Mouse (Mus musculus): Measurements from ENCODE around the gene Ptgs2. TPM values are rescaled to one million over a fixed set of nuclear protein-coding genes. Genes with fewer than 3 reads are reported as not detected.

Ptgs2 gene
- polyA plus RNA-seq, 1 experiment from 2014 or later = not detected

DNA sequence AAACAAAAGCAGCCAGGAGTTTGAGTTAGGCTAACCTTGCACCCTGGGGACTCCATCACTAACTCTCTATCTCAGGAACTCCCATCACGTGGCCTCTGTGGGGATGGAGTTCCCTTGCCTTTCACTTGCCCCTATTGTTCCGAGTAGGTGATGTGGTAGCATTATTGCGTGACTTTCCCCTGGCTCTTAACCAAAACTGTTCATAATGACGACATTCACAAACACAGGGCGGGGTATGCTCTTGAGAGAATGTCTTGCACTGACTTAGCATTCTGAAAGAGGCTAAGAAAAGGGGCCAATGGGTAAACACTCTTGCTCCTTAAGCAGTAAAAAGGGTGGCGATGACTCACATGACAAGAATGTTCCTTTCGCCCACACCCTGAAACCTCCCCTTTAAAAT lies 15.5 kb downstream of the Ptgs2 start:
- peak; percentile 81 for ATAC-seq
- WGBS = 38% methylated on average over 7 of the region's 7 CpGs
- Histone ChIP-seq H3K4me1 (no peaks in the 10 kb centered on the region), H3K27ac (no peak overlapping the region), H3K27me3 (no peaks in the 10 kb centered on the region), H3K4me3 (no peak overlapping the region), H3K9ac (no peak overlapping the region), H3K9me3 (replicated peaks) (no peaks in the 10 kb centered on the region), H3K36me3 (ENCODE audit: poor library complexity, severe bottlenecking) (no peaks in the 10 kb centered on the region), H3K4me2 (no peak overlapping the region)

DNA sequence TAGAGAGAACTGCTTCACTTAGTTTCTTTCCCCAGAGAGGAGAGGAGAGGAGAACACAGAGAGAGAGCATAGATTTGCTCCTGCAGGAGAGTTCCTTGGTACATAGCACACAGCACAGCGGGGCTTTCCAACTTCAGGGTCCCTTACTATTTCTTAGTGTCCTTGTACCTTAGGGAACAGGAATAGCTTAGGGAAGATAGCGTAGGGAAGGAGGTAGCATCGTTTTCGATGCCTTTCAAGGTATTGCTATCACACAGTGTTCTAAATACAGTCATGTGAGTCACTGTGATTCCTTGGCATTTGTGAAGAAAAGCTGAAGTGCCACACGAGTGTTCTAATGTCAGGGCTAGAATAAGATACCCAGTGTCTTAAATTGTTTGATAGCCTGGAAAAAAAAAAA lies 18.5 kb downstream of the Ptgs2 start:
- H3K27ac ChIP-seq = no peak overlapping the region
- H3K27me3 ChIP-seq = no peaks in the 10 kb centered on the region
- no peak overlapping the region for H3K4me2 ChIP-seq
- no peaks in the 10 kb centered on the region for H3K9me3 ChIP-seq (replicated peaks)
- no peak overlapping the region for H3K4me3 ChIP-seq
- 81% methylated on average over 5 of the region's 5 CpGs for WGBS
- H3K9ac ChIP-seq = no peak overlapping the region
- H3K36me3 ChIP-seq (ENCODE audit: poor library complexity, severe bottlenecking) = no peaks in the 10 kb centered on the region
- no peak for ATAC-seq
- H3K4me1 ChIP-seq = no peaks in the 10 kb centered on the region

DNA sequence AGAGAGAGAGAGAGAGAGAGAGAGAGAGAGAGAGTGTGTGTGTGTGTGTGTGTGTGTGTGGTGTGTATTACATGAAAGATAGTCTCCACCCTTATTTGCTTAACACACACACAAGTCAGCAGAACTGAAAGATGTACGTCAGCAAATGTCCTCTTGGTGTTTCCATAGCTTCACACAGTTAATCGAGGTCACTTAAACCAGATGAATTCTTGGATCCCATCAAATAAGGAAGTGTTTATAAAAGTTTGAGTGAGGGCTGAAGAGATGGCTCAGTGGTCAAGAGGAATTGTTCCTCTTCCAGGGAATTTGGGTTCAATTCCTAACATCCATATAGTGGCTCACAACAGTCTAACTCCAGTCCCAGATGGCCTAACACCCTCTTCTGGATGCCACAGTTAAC lies 25.7 kb downstream of the Ptgs2 start:
- no peak overlapping the region for H3K27ac ChIP-seq

DNA sequence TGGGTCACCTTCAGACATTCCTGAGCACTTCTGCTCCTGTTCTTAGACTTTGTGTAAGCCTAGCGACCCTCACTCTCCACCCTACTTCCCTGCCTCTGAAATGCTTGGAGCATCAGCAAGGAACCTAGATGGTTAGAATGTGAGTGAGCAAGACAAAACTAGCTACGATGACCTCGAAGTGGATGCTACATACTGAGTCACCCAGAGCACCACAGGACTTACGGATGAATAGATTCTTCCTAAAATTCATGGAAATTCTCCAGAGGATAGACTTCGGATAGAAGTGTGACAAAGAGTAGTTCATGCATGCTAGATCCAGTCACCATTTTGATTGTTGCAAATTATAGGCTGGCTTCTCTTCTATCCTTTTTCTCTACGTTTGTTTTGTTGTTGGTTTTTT lies 30.2 kb downstream of the Ptgs2 start:
- H3K27me3 ChIP-seq = no peaks in the 10 kb centered on the region

More for the DNA sequence above, 25.7 kb downstream of the Ptgs2 start:
- Histone ChIP-seq H3K36me3 (ENCODE audit: poor library complexity, severe bottlenecking) (no peaks in the 10 kb centered on the region), H3K9me3 (replicated peaks) (no peaks in the 10 kb centered on the region), H3K4me1 (no peaks in the 10 kb centered on the region), H3K4me3 (no peak overlapping the region), H3K4me2 (no peak overlapping the region), H3K27me3 (no peaks in the 10 kb centered on the region), H3K9ac (no peak overlapping the region)
- 76% methylated on average over 2 of the region's 2 CpGs for WGBS
- ATAC-seq = no peak

DNA sequence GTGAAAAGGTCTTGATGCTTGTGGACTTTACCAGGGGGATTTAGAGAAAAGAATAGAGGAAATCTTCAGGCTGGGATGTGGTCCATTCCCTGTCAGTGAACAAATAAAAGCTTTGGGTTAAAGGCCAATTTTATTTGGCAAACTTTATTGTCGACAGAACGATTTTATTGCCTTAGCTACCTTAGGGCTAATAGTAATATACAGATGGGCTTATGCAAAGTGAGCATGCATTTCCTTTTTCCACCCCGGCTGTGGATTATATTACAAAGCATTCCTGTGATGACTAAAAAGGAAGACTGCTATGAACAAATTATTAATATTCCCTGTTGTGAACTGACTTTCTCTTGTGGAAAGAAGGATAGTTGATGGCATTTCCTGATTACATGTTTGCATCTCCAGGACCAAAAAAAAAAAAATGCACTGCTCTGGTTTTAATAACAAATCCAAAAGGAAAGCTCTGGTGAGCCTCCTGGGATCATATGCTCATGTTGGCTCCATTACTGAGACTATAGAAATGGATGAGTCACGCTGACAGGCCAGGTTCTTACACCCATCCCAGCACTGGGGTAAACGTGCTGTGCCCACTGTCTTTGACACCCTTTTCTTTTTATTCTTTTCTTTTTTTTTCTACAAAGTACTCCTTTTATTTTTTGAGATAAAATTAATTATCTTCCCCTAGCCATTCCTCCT lies 30.9 kb downstream of the Ptgs2 start:
- Histone ChIP-seq H3K4me2 (no peak overlapping the region), H3K9ac (no peak overlapping the region), H3K9me3 (replicated peaks) (no peaks in the 10 kb centered on the region), H3K4me3 (no peak overlapping the region), H3K27me3 (no peaks in the 10 kb centered on the region), H3K4me1 (no peaks in the 10 kb centered on the region), H3K27ac (no peak overlapping the region), H3K36me3 (ENCODE audit: poor library complexity, severe bottlenecking) (no peaks in the 10 kb centered on the region)
- 75% methylated on average over 5 of the region's 5 CpGs for WGBS
- no peak for ATAC-seq

More for the DNA sequence above, 30.2 kb downstream of the Ptgs2 start:
- WGBS = 79% methylated on average over 6 of the region's 6 CpGs
- Histone ChIP-seq H3K4me1 (no peaks in the 10 kb centered on the region), H3K4me2 (no peak overlapping the region), H3K9ac (no peak overlapping the region), H3K36me3 (ENCODE audit: poor library complexity, severe bottlenecking) (no peaks in the 10 kb centered on the region), H3K27ac (no peak overlapping the region), H3K9me3 (replicated peaks) (no peaks in the 10 kb centered on the region), H3K4me3 (no peak overlapping the region)
- no peak for ATAC-seq

DNA sequence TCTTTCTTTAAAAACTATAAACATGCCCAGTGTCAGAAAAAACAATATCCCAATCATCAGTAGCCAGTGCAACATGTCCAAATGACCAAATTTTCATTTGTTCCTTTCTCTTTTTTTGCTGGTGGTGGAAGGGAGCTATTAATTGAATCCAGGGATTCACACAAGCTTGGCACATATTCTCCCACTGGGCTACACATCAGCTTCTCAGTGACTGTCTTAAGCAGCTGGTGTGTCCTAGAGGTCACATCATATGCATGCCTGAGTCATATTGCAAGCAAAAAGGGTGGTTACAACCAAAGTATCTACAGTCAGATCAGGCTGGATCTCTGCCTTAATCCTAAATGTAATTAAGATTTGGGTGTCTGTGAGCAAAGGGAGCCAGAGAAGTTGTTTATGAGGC lies 35.5 kb downstream of the Ptgs2 start:
- Histone ChIP-seq H3K9ac (no peak overlapping the region), H3K36me3 (ENCODE audit: poor library complexity, severe bottlenecking) (no peaks in the 10 kb centered on the region), H3K27me3 (no peaks in the 10 kb centered on the region), H3K4me1 (no peaks in the 10 kb centered on the region), H3K4me3 (no peak overlapping the region), H3K27ac (no peak overlapping the region), H3K4me2 (no peak overlapping the region), H3K9me3 (replicated peaks) (no peaks in the 10 kb centered on the region)
- no peak for ATAC-seq

DNA sequence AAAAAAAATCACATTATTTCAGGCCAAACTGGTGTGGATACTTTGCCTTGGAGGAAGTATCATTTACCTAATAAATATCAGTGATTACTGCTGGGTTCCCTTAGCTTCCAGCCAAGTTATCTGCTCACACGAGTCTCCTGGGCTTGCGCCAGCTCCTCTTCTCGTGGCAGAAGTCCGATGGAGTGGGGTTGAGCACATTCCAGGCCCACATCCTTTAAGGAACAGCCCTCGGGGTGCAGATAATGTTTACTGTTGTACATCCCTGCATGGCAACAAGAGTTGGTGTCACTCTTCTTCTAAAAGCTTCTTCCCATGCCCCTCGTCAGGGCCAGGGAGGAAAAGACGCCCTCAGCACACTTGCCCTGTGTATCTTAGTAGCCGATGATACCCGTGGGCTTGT lies 39.9 kb downstream of the Ptgs2 start:
- ATAC-seq = no peak
- Histone ChIP-seq H3K4me3 (no peak overlapping the region), H3K4me1 (no peaks in the 10 kb centered on the region), H3K27me3 (no peaks in the 10 kb centered on the region), H3K27ac (no peak overlapping the region), H3K9me3 (replicated peaks) (no peaks in the 10 kb centered on the region), H3K9ac (no peak overlapping the region), H3K36me3 (ENCODE audit: poor library complexity, severe bottlenecking) (no peaks in the 10 kb centered on the region), H3K4me2 (no peak overlapping the region)
- WGBS = 84% methylated on average over 9 of the region's 9 CpGs

DNA sequence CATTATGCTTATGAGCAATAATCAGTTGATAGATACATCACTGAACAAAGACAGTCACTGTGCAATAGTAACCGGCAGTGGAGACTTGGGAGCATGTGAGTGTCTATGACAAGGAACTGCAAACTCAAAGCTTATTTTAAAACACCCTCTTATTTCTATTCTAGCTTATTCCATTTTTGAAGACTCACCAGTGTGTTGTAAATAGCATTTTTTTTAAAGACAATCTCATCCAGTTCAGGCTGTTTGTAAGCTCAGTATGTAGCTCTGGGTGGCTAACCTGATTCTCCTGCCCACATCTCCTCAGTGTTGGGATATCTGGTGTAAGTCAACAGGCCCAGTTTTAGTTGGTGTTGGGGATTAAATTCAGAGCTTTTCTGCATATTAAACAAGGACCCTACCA lies 42.1 kb downstream of the Ptgs2 start:
- Histone ChIP-seq H3K27ac (no peak overlapping the region), H3K9ac (no peak overlapping the region), H3K27me3 (no peaks in the 10 kb centered on the region), H3K4me3 (no peak overlapping the region), H3K4me1 (no peaks in the 10 kb centered on the region), H3K36me3 (ENCODE audit: poor library complexity, severe bottlenecking) (no peaks in the 10 kb centered on the region), H3K9me3 (replicated peaks) (no peaks in the 10 kb centered on the region), H3K4me2 (no peak overlapping the region)
- WGBS = 82% methylated on average over 1 of the region's 1 CpGs
- ATAC-seq = no peak

DNA sequence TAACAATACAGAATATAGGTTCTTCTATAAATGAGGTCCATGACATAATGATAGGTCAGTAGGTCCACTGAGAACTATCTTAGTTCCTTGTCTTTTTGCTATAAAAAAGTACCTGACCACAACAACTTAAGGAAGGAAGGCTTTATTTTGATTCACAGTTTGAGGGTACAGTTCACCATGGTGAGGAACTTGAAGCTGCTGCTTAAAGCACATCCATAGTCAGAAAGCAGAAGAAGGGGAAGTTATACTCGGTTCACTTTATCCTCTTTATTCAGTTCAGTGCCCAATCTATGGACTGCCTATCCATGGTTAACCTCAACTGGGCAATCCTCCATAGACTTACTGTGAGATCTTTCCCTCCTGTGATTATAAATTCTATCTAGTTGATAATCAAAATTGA lies 43.7 kb downstream of the Ptgs2 start:
- no peaks in the 10 kb centered on the region for H3K36me3 ChIP-seq (ENCODE audit: poor library complexity, severe bottlenecking)
- H3K9me3 ChIP-seq (replicated peaks) = no peaks in the 10 kb centered on the region
- H3K4me2 ChIP-seq = no peak overlapping the region
- H3K27me3 ChIP-seq = no peaks in the 10 kb centered on the region
- no peaks in the 10 kb centered on the region for H3K4me1 ChIP-seq
- H3K4me3 ChIP-seq = no peak overlapping the region
- WGBS = 78% methylated on average over 1 of the region's 1 CpGs
- H3K27ac ChIP-seq = no peak overlapping the region
- ATAC-seq = no peak
- H3K9ac ChIP-seq = no peak overlapping the region

DNA sequence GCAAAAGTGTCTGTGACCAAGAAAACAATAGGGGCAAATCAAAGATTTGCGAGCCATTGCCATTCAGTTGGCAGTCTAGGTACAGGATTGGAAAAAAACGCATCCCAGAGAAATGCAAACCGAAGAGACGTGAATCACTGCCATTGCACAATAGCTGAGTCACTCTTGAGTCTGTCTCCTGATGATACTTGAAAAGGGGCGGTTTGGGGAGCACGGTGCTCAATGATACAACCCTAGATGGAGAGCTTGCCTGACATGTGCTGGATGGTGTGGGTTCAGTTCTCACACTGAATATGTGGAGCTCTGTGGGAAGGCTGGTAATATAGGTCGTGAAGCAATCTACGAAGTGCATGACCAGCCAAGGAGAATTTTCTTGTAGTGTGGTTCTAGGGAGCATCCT lies 45.2 kb downstream of the Ptgs2 start:
- H3K4me1 ChIP-seq = no peaks in the 10 kb centered on the region
- 90% methylated on average over 8 of the region's 8 CpGs for WGBS
- no peak overlapping the region for H3K4me3 ChIP-seq
- ATAC-seq = no peak
- no peak overlapping the region for H3K4me2 ChIP-seq
- H3K9me3 ChIP-seq (replicated peaks) = no peaks in the 10 kb centered on the region
- no peaks in the 10 kb centered on the region for H3K36me3 ChIP-seq (ENCODE audit: poor library complexity, severe bottlenecking)
- H3K9ac ChIP-seq = no peak overlapping the region
- H3K27ac ChIP-seq = no peak overlapping the region
- H3K27me3 ChIP-seq = no peaks in the 10 kb centered on the region

DNA sequence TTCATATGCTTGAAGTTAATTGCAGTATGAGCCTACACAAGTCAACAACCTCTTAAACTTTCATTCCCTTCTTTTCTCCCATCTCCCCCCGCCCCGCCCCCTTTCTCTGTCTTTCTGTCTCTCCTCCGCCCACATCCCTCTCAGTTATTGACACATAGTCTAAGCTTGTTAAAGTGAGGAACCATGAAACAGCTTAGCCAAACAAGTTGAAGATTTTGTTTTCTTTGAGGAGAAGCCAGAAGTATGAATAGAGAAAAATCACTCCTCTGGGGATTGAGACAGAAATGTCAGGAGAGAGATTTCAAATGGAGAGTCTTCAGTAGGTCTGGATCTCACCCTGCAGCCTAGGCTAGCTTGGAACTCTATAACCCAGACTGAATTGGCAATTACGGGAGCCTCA lies 47.4 kb downstream of the Ptgs2 start:
- no peak overlapping the region for H3K27ac ChIP-seq
- no peak overlapping the region for H3K4me3 ChIP-seq
- H3K4me1 ChIP-seq = no peaks in the 10 kb centered on the region
- 80% methylated on average over 4 of the region's 4 CpGs for WGBS
- H3K9ac ChIP-seq = no peak overlapping the region
- H3K27me3 ChIP-seq = no peaks in the 10 kb centered on the region
- no peaks in the 10 kb centered on the region for H3K9me3 ChIP-seq (replicated peaks)
- H3K36me3 ChIP-seq (ENCODE audit: poor library complexity, severe bottlenecking) = no peaks in the 10 kb centered on the region
- ATAC-seq = no peak
- no peak overlapping the region for H3K4me2 ChIP-seq

DNA sequence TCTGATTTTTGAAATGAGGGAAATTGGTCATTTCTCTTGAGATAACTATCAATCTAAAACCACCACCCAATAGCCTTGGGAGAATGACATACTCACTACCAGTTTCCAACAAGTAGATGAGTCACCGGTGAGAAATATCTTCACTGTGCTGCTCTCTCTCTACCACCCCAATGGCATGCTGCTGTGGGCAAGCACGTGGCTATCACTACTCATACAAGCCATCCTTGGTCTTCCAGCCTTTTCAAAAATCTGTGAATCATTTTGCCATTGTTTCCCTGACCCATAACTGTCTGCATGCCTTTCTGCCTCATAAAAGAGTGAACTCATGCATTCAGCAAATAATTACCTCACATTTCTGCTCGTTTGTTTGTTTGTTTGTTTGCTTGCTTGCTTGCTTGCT lies 51.6 kb downstream of the Ptgs2 start:
- no peak overlapping the region for H3K27ac ChIP-seq
- no peak for ATAC-seq
- no peaks in the 10 kb centered on the region for H3K27me3 ChIP-seq
- no peak overlapping the region for H3K9ac ChIP-seq
- H3K36me3 ChIP-seq (ENCODE audit: poor library complexity, severe bottlenecking) = no peaks in the 10 kb centered on the region
- no peak overlapping the region for H3K4me3 ChIP-seq
- 73% methylated on average over 3 of the region's 3 CpGs for WGBS
- H3K4me1 ChIP-seq = no peaks in the 10 kb centered on the region
- no peak overlapping the region for H3K4me2 ChIP-seq
- H3K9me3 ChIP-seq (replicated peaks) = no peaks in the 10 kb centered on the region

Data from forebrain, embryonic 13.5 days (tissue).